Mouse (Mus musculus) thymus, postnatal 0 days (tissue): ENCODE measurements around the gene Mrgprx1. TPM values are rescaled to one million over a fixed set of nuclear protein-coding genes. Genes with fewer than 3 reads are reported as not detected.

ENCODE experiments used
- DNase-seq: peaks from one replicate; pipeline ENCODE4 v3.0.0-alpha.2; 2015; ENCODE audit warnings: low spot score
- polyA plus RNA-seq: library from polyadenylated mRNA; unstranded; fragments of >200 nt; fragmentation: Nextera tagmentation; extraction: Ambion mirVana; gene quantifications from 2 replicates; pipeline ENCODE4 v1.2.1, GENCODE M21; 2015

Gene Mrgprx1
- not detected in 2 replicates for polyA plus RNA-seq

GRCm38 (mm10) chr7:48027497-48027896 lies at the start of gene Mrgprx1:
Mrgprx1 (minus strand) TSS chr7:48027597.
- DNase-seq, result no peak

- DNase-seq, result no peak
Measured at GRCm38 (mm10) chr7:48075521-48075920, 48.1 kb upstream of the Mrgprx1 start.

- DNase-seq, result no peak
Measured at GRCm38 (mm10) chr7:48046475-48047185, 19.2 kb upstream of the Mrgprx1 start.

- DNase-seq, result no peak
Measured at GRCm38 (mm10) chr7:48044046-48044445, 16.6 kb upstream of the Mrgprx1 start.

- no peak for DNase-seq
Measured at GRCm38 (mm10) chr7:48017874-48018273, 9.5 kb downstream of the Mrgprx1 start.

- no peak for DNase-seq
Measured at GRCm38 (mm10) chr7:47995689-47996088, 31.7 kb downstream of the Mrgprx1 start.

- no peak for DNase-seq
Measured at GRCm38 (mm10) chr7:47986752-47987151, 40.6 kb downstream of the Mrgprx1 start.

- no peak for DNase-seq
Measured at GRCm38 (mm10) chr7:47981995-47982394, 45.4 kb downstream of the Mrgprx1 start, which contains the start of gene Mrgpra4. Mrgpra4 (minus strand) TSS chr7:47982095.

Other genes starting within 250 kb of the Mrgprx1 start
- gene Mrgpra4, start 45.5 kb downstream of the Mrgprx1 start, polyA plus RNA-seq, result not detected in 2 replicates
- gene Mrgprb5, start 141.4 kb upstream of the Mrgprx1 start, polyA plus RNA-seq, result not detected in 2 replicates
- not detected in 2 replicates for gene Mrgprb4, start 171.7 kb upstream of the Mrgprx1 start, polyA plus RNA-seq